Mouse (Mus musculus) neural tube, embryonic 12.5 days (tissue): ENCODE measurements around the gene G6pc3. TPM values are rescaled to one million over a fixed set of nuclear protein-coding genes. Genes with fewer than 3 reads are reported as not detected.
A peak's percentile ranks its signal among the peaks of the same experiment; 100 is the strongest.

Experiments
- ATAC-seq: fragments of 200-750 bp; cut with Nextera tagmentation; 2 replicates; pipeline ENCODE4 v1.8.0; 2017; ENCODE audit warnings: low read depth, mild to moderate bottlenecking, moderate TSS enrichment, moderate library complexity; ENCODE audit not compliant: low FRiP score
- H3K27ac ChIP-seq: fragments of 300-500 bp; sonication (generic); 2 replicates; pipeline ENCODE4 v1.5.1; 2016
- H3K27me3 ChIP-seq: fragments of 300-500 bp; sonication (generic); replicated peaks from 2 replicates; pipeline ENCODE4 v1.6.1; 2016; ENCODE audit warnings: mild to moderate bottlenecking
- H3K36me3 ChIP-seq: fragments of 300-500 bp; sonication (generic); 2 replicates; pipeline ENCODE4 v1.6.1; 2016; ENCODE audit warnings: mild to moderate bottlenecking
- H3K4me1 ChIP-seq: fragments of 300-500 bp; sonication (generic); 2 replicates; pipeline ENCODE4 v1.6.1; 2016
- H3K4me2 ChIP-seq: fragments of 300-500 bp; sonication (generic); replicated peaks from 2 replicates; pipeline ENCODE4 v1.6.1; 2016; ENCODE audit warnings: mild to moderate bottlenecking
- H3K4me3 ChIP-seq: fragments of 300-500 bp; sonication (generic); 2 replicates; pipeline ENCODE4 v1.5.1; 2016
- H3K9ac ChIP-seq: fragments of 300-500 bp; sonication (generic); 2 replicates; pipeline ENCODE4 v1.6.1; 2016; ENCODE audit warnings: mild to moderate bottlenecking
- H3K9me3 ChIP-seq: fragments of 300-500 bp; sonication (generic); 2 replicates; pipeline ENCODE4 v1.6.1; 2016; ENCODE audit warnings: mild to moderate bottlenecking
- WGBS: fragments of 180-500 bp; shearing (Covaris S2); methylation state at CpG from one replicate; pipeline ENCODE4 v1.1.7; 2016; 5-methylcytosine and 5-hydroxymethylcytosine counted together
- polyA plus RNA-seq: library from polyadenylated mRNA; unstranded; fragments of >200 nt; fragmentation: Nextera tagmentation; extraction: Ambion mirVana; gene quantifications from 2 replicates; pipeline ENCODE4 v1.2.1, GENCODE M21; 2016

The G6pc3 gene
- polyA plus RNA-seq, 1 experiment from 2014 or later = 30.8 TPM

- no peak overlapping the region for H3K4me2 ChIP-seq
- H3K9me3 ChIP-seq = no peaks in the 10 kb centered on the region
- no peak overlapping the region for H3K4me3 ChIP-seq
- H3K9ac ChIP-seq = no peak overlapping the region
- WGBS = 84% methylated on average over 5 of the region's 5 CpGs
- no peak for ATAC-seq
- peaks cover 9% of the 10 kb centered on the region for H3K4me1 ChIP-seq
- no peaks in the 10 kb centered on the region for H3K27me3 ChIP-seq
- peaks cover 31% of the 10 kb centered on the region for H3K36me3 ChIP-seq
- H3K27ac ChIP-seq = no peak overlapping the region
These were observed 29.6 kb upstream of the G6pc3 start for GRCm38 (mm10) chr11:102159781-102160180.

- Histone ChIP-seq H3K9ac (no peak overlapping the region), H3K4me2 (no peak overlapping the region), H3K4me3 (no peak overlapping the region), H3K4me1 (no peaks in the 10 kb centered on the region), H3K9me3 (no peaks in the 10 kb centered on the region), H3K27me3 (no peaks in the 10 kb centered on the region), H3K36me3 (peaks cover 73% of the 10 kb centered on the region), H3K27ac (no peak overlapping the region)
- 64% methylated on average over 6 of the region's 6 CpGs for WGBS
- no peak for ATAC-seq
These were observed 23.3 kb upstream of the G6pc3 start for GRCm38 (mm10) chr11:102165971-102166722.

GRCm38 (mm10) chr11:102167539-102167938 is 21.9 kb upstream of the G6pc3 start:
- H3K27me3 ChIP-seq = no peaks in the 10 kb centered on the region
- H3K36me3 ChIP-seq = peaks cover 63% of the 10 kb centered on the region
- no peaks in the 10 kb centered on the region for H3K9me3 ChIP-seq
- no peak overlapping the region for H3K9ac ChIP-seq
- H3K27ac ChIP-seq = no peak overlapping the region
- WGBS = 90% methylated on average over 5 of the region's 5 CpGs
- H3K4me2 ChIP-seq = no peak overlapping the region
- ATAC-seq = no peak
- no peaks in the 10 kb centered on the region for H3K4me1 ChIP-seq
- no peak overlapping the region for H3K4me3 ChIP-seq

- Histone ChIP-seq H3K4me1 (no peaks in the 10 kb centered on the region), H3K4me3 (no peak overlapping the region), H3K9ac (no peak overlapping the region), H3K27ac (no peak overlapping the region), H3K4me2 (no peak overlapping the region), H3K36me3 (peaks cover 56% of the 10 kb centered on the region), H3K27me3 (no peaks in the 10 kb centered on the region), H3K9me3 (no peaks in the 10 kb centered on the region)
- no peak for ATAC-seq
- WGBS = 88% methylated on average over 5 of the region's 5 CpGs
These were observed 20.7 kb upstream of the G6pc3 start for GRCm38 (mm10) chr11:102168689-102169088.

- no peak for ATAC-seq
- peaks cover 48% of the 10 kb centered on the region for H3K36me3 ChIP-seq
These were observed 9.6 kb upstream of the G6pc3 start for GRCm38 (mm10) chr11:102179836-102180235.

GRCm38 (mm10) chr11:102184253-102184645 is 5.2 kb upstream of the G6pc3 start:
- WGBS = 5% methylated on average over 7 of the region's 7 CpGs
- peak overlapping the region; percentile 83 for H3K4me2 ChIP-seq
- H3K27ac ChIP-seq = peak overlapping the region; percentile 91
- no peaks in the 10 kb centered on the region for H3K9me3 ChIP-seq
- ATAC-seq = no peak
- no peaks in the 10 kb centered on the region for H3K27me3 ChIP-seq
- H3K9ac ChIP-seq = peak overlapping the region; percentile 86
- peaks cover 21% of the 10 kb centered on the region for H3K4me1 ChIP-seq
- H3K36me3 ChIP-seq = peaks cover 22% of the 10 kb centered on the region
- peak overlapping the region; percentile 83 for H3K4me3 ChIP-seq

More at GRCm38 (mm10) chr11:102179836-102180235, 9.6 kb upstream of the G6pc3 start:
- peaks cover 19% of the 10 kb centered on the region for H3K4me1 ChIP-seq
- H3K27me3 ChIP-seq = no peaks in the 10 kb centered on the region
- H3K4me3 ChIP-seq = no peak overlapping the region
- H3K9me3 ChIP-seq = no peaks in the 10 kb centered on the region
- H3K9ac ChIP-seq = no peak overlapping the region
- no peak overlapping the region for H3K27ac ChIP-seq
- no peak overlapping the region for H3K4me2 ChIP-seq

GRCm38 (mm10) chr11:102184646-102185495 is 4.5 kb upstream of the G6pc3 start, which contains the start of gene Lsm12:
Gene Lsm12 (minus strand): TSS chr11:102185296.
- under 1% methylated on average over 70 of the region's 70 CpGs for WGBS
- Histone ChIP-seq H3K27me3 (no peaks in the 10 kb centered on the region), H3K9ac (peak within 1 kb of the TSS; percentile 86), H3K36me3 (peaks cover 18% of the 10 kb centered on the region), H3K9me3 (no peaks in the 10 kb centered on the region), H3K27ac (peak within 1 kb of the TSS; percentile 91), H3K4me3 (peak within 1 kb of the TSS; percentile 83), H3K4me2 (peak within 1 kb of the TSS; percentile 83), H3K4me1 (peaks cover 22% of the 10 kb centered on the region)
- peak; percentile 83 for ATAC-seq

- peak overlapping the region; percentile 83 for H3K4me2 ChIP-seq
- no peak overlapping the region for H3K27ac ChIP-seq
- peaks cover 13% of the 10 kb centered on the region for H3K36me3 ChIP-seq
- H3K9me3 ChIP-seq = no peaks in the 10 kb centered on the region
- WGBS = 62% methylated on average over 3 of the region's 3 CpGs
- peak overlapping the region; percentile 83; the same call in 1 of the 2 replicates for H3K4me3 ChIP-seq
- no peaks in the 10 kb centered on the region for H3K27me3 ChIP-seq
- H3K9ac ChIP-seq = peak overlapping the region; percentile 86; the same call in 1 of the 2 replicates
- peaks cover 28% of the 10 kb centered on the region for H3K4me1 ChIP-seq
- ATAC-seq = no peak
These were observed 3.7 kb upstream of the G6pc3 start for GRCm38 (mm10) chr11:102185677-102186076.

- 90% methylated on average over 1 of the region's 1 CpGs for WGBS
- ATAC-seq = no peak
- H3K4me3 ChIP-seq = no peak overlapping the region
- H3K36me3 ChIP-seq = peaks cover 12% of the 10 kb centered on the region
- no peaks in the 10 kb centered on the region for H3K27me3 ChIP-seq
- H3K27ac ChIP-seq = no peak overlapping the region
- H3K9me3 ChIP-seq = no peaks in the 10 kb centered on the region
- peaks cover 34% of the 10 kb centered on the region for H3K4me1 ChIP-seq
- no peak overlapping the region for H3K9ac ChIP-seq
- H3K4me2 ChIP-seq = no peak overlapping the region
These were observed 3.2 kb upstream of the G6pc3 start for GRCm38 (mm10) chr11:102186235-102186634.

- 76% methylated on average over 6 of the region's 6 CpGs for WGBS
- ATAC-seq = no peak
These were observed 440 bp upstream of the G6pc3 start for GRCm38 (mm10) chr11:102188980-102189379.

GRCm38 (mm10) chr11:102190848-102191247 is 1.4 kb downstream of the G6pc3 start:
- Histone ChIP-seq H3K9me3 (no peaks in the 10 kb centered on the region), H3K27me3 (no peaks in the 10 kb centered on the region), H3K9ac (no peak overlapping the region; the same call in 1 of the 2 replicates), H3K36me3 (peaks cover 36% of the 10 kb centered on the region), H3K27ac (no peak overlapping the region), H3K4me2 (peak overlapping the region; percentile 63), H3K4me1 (peaks cover 21% of the 10 kb centered on the region), H3K4me3 (no peak overlapping the region)
- 27% methylated on average over 4 of the region's 4 CpGs for WGBS
- no peak for ATAC-seq

More at GRCm38 (mm10) chr11:102188980-102189379, 440 bp upstream of the G6pc3 start:
- Histone ChIP-seq H3K27ac (no peak overlapping the region), H3K4me3 (peak overlapping the region; percentile 47), H3K4me2 (peak overlapping the region; percentile 63), H3K9ac (no peak overlapping the region; the same call in 1 of the 2 replicates), H3K27me3 (no peaks in the 10 kb centered on the region), H3K36me3 (peaks cover 20% of the 10 kb centered on the region), H3K4me1 (peaks cover 25% of the 10 kb centered on the region), H3K9me3 (no peaks in the 10 kb centered on the region)
